Mouse (Mus musculus): ENCODE data around the gene Klhl32. TPM values are rescaled to one million over a fixed set of nuclear protein-coding genes. Genes with fewer than 3 reads are reported as not detected.

Klhl32 gene
- polyA plus RNA-seq, 1 experiment from 2014 or later = 10.5 TPM

- H3K4me2 ChIP-seq (ENCODE audit: low read depth) = no peak overlapping the region
- 68% methylated on average over 2 of the region's 2 CpGs for WGBS
- no peak overlapping the region for H3K27ac ChIP-seq (ENCODE audit: low read depth, low read length)
- no peaks in the 10 kb centered on the region for H3K36me3 ChIP-seq (ENCODE audit: control insufficient read depth, insufficient read depth, low read length)
- no peaks in the 10 kb centered on the region for H3K4me1 ChIP-seq (ENCODE audit: control insufficient read depth, insufficient read depth, low read length)
- no peak for DNase-seq (ENCODE audit: low spot score)
- ATAC-seq (ENCODE audit: insufficient read depth, low FRiP score, low TSS enrichment) = no peak
- H3K27me3 ChIP-seq (ENCODE audit: control insufficient read depth, insufficient read depth, low read length) = no peaks in the 10 kb centered on the region
- no peaks in the 10 kb centered on the region for H3K9me3 ChIP-seq (ENCODE audit: control insufficient read depth, low read length)
- no peak overlapping the region for H3K9ac ChIP-seq (ENCODE audit: low read length)
- H3K4me3 ChIP-seq (ENCODE audit: low read depth, low read length) = no peak overlapping the region
Observed at GRCm38 (mm10) chr4:24801343-24801742, 49.6 kb downstream of the Klhl32 start.

DNA sequence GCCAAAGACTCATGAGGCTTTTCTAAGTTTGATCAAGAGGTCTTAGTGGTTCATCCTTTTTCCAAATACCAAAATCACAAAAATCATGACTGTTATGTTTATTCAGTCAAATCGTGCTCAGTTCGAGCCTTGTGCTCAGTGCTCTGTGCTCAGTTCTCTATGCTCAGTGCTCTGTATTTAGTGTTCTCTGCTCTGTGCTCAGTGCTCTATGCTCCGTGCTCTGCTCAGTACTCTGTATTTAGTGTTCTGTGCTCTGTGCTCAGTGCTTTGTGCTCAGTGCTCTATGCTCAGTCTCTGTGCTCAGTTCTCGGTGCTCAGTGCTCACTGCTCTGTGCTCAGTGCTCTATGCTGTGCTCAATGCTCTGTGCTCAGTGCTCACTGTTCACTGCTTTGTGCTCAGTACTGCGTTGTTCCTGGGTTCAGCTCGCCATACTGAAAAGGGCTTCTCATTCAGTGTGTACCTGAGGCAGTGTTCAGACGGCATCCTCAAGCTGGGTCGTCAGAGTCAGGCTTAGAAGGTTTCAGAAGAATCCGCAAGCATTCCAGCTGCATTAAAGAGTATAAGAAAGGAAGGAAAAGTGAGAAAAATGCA, 50.5 kb downstream of the Klhl32 start:
- Histone ChIP-seq H3K9me3 (ENCODE audit: control insufficient read depth, low read length) (no peaks in the 10 kb centered on the region), H3K27me3 (ENCODE audit: control insufficient read depth, insufficient read depth, low read length) (no peaks in the 10 kb centered on the region), H3K4me2 (ENCODE audit: low read depth) (no peak overlapping the region), H3K4me3 (ENCODE audit: low read depth, low read length) (no peak overlapping the region), H3K9ac (ENCODE audit: low read length) (no peak overlapping the region), H3K27ac (ENCODE audit: low read depth, low read length) (no peak overlapping the region), H3K36me3 (ENCODE audit: control insufficient read depth, insufficient read depth, low read length) (no peaks in the 10 kb centered on the region), H3K4me1 (ENCODE audit: control insufficient read depth, insufficient read depth, low read length) (no peaks in the 10 kb centered on the region)
- DNase-seq (ENCODE audit: low spot score) = no peak
- no peak for ATAC-seq (ENCODE audit: insufficient read depth, low FRiP score, low TSS enrichment)
- 91% methylated on average over 9 of the region's 9 CpGs for WGBS

DNA sequence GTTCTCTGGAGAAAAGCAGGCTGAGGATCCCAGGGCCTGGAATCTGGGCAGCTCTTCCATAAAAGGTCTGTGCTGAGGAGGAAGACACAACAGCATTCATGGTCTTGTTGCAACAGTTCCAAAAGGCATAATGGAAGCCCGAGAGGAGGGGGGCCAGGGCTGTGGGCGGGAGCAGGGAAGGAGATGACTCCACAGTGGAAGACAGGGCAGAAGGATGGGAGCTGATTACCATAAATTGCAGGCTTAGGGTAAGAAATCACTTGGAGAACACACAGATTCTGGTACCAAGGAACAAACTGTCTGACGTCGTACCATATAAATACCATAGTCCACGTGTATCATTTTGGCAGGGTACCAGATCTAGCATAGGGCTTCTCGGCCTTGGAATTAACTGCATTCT, 51.9 kb downstream of the Klhl32 start:
- Histone ChIP-seq H3K4me3 (ENCODE audit: low read depth, low read length) (no peak overlapping the region), H3K27ac (ENCODE audit: low read depth, low read length) (no peak overlapping the region), H3K9ac (ENCODE audit: low read length) (no peak overlapping the region), H3K27me3 (ENCODE audit: control insufficient read depth, insufficient read depth, low read length) (no peaks in the 10 kb centered on the region), H3K4me1 (ENCODE audit: control insufficient read depth, insufficient read depth, low read length) (no peaks in the 10 kb centered on the region), H3K36me3 (ENCODE audit: control insufficient read depth, insufficient read depth, low read length) (no peaks in the 10 kb centered on the region), H3K4me2 (ENCODE audit: low read depth) (no peak overlapping the region), H3K9me3 (ENCODE audit: control insufficient read depth, low read length) (no peaks in the 10 kb centered on the region)
- no peak for ATAC-seq (ENCODE audit: insufficient read depth, low FRiP score, low TSS enrichment)
- 86% methylated on average over 6 of the region's 6 CpGs for WGBS
- DNase-seq (ENCODE audit: low spot score) = no peak

DNA sequence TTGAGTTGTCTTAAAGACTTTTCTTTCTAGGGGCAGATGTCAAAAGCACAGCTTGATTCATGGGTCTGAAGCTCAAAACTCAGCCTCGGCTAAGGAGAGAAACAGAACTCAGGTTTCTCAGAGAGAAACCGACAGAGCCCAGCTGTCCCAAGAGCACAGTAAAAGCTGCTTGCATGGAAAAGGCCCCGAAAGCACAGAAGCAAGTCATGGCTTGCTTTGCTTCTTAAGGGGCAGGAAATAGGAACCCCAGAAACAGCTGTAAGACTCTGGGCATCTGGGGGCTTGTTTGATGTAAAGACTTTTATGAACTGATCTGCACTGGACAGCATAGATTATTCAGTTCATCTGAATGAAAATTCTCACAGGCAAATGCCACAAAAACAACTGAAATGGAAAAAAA, 53.1 kb downstream of the Klhl32 start:
- ATAC-seq (ENCODE audit: insufficient read depth, low FRiP score, low TSS enrichment) = no peak
- Histone ChIP-seq H3K9me3 (ENCODE audit: control insufficient read depth, low read length) (no peaks in the 10 kb centered on the region), H3K4me2 (ENCODE audit: low read depth) (no peak overlapping the region), H3K9ac (ENCODE audit: low read length) (no peak overlapping the region), H3K27ac (ENCODE audit: low read depth, low read length) (no peak overlapping the region), H3K36me3 (ENCODE audit: control insufficient read depth, insufficient read depth, low read length) (no peaks in the 10 kb centered on the region), H3K27me3 (ENCODE audit: control insufficient read depth, insufficient read depth, low read length) (no peaks in the 10 kb centered on the region), H3K4me1 (ENCODE audit: control insufficient read depth, insufficient read depth, low read length) (no peaks in the 10 kb centered on the region), H3K4me3 (ENCODE audit: low read depth, low read length) (no peak overlapping the region)
- DNase-seq (ENCODE audit: low spot score) = no peak
- 42% methylated on average over 3 of the region's 3 CpGs for WGBS

DNA sequence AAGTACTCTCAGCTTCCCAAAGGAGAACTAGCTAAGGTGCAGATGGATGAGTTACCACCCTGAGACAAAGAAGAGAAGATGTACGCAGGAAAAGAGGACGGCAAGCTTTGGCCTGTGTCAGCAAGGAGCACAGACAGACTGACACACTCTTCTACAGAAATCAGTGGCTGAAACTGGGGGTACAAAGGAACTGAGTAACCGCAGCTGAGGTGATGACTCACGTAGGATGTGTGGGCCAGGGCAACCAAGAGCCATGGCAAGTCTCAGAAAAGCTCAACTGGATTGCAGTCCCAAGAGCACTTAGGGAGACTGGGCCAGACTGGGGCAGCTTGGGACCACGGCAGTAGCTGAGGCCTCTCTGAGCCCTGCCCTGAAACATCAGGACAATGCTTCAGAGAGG, 53.6 kb downstream of the Klhl32 start:
- no peak for DNase-seq (ENCODE audit: low spot score)
- no peaks in the 10 kb centered on the region for H3K36me3 ChIP-seq (ENCODE audit: control insufficient read depth, insufficient read depth, low read length)
- WGBS = 89% methylated on average over 5 of the region's 5 CpGs

DNA sequence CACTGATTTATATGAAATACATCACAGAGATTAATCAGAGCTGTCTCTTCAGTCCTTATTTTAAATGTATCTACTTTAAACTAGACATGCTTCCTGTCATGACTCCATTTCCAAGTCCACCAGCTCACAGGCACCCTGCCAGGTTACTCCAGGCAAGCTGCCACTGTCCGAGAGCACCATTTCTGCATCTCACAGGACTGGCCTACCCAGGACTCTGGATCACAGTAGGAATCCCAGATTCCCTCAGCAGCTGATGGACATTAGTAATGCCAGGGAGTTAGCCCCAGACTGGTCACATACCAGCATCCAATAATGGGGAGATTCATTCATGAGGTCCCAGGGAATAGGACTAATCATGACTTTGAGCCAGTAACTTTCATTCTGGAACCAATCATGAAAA, 54.7 kb downstream of the Klhl32 start:
- Histone ChIP-seq H3K4me1 (ENCODE audit: control insufficient read depth, insufficient read depth, low read length) (no peaks in the 10 kb centered on the region), H3K36me3 (ENCODE audit: control insufficient read depth, insufficient read depth, low read length) (no peaks in the 10 kb centered on the region), H3K4me3 (ENCODE audit: low read depth, low read length) (no peak overlapping the region), H3K9ac (ENCODE audit: low read length) (no peak overlapping the region), H3K27me3 (ENCODE audit: control insufficient read depth, insufficient read depth, low read length) (no peaks in the 10 kb centered on the region), H3K27ac (ENCODE audit: low read depth, low read length) (no peak overlapping the region), H3K4me2 (ENCODE audit: low read depth) (no peak overlapping the region), H3K9me3 (ENCODE audit: control insufficient read depth, low read length) (no peaks in the 10 kb centered on the region)
- DNase-seq (ENCODE audit: low spot score) = no peak
- WGBS = 64% methylated on average over 1 of the region's 1 CpGs
- ATAC-seq (ENCODE audit: insufficient read depth, low FRiP score, low TSS enrichment) = no peak

More for the DNA sequence above, 53.6 kb downstream of the Klhl32 start:
- no peak overlapping the region for H3K27ac ChIP-seq (ENCODE audit: low read depth, low read length)
- H3K4me2 ChIP-seq (ENCODE audit: low read depth) = no peak overlapping the region
- H3K4me1 ChIP-seq (ENCODE audit: control insufficient read depth, insufficient read depth, low read length) = no peaks in the 10 kb centered on the region
- H3K4me3 ChIP-seq (ENCODE audit: low read depth, low read length) = no peak overlapping the region
- H3K9ac ChIP-seq (ENCODE audit: low read length) = no peak overlapping the region
- ATAC-seq (ENCODE audit: insufficient read depth, low FRiP score, low TSS enrichment) = no peak
- H3K9me3 ChIP-seq (ENCODE audit: control insufficient read depth, low read length) = no peaks in the 10 kb centered on the region
- H3K27me3 ChIP-seq (ENCODE audit: control insufficient read depth, insufficient read depth, low read length) = no peaks in the 10 kb centered on the region

- no peak for DNase-seq (ENCODE audit: low spot score)
- Histone ChIP-seq H3K36me3 (ENCODE audit: control insufficient read depth, insufficient read depth, low read length) (no peaks in the 10 kb centered on the region), H3K4me2 (ENCODE audit: low read depth) (no peak overlapping the region), H3K9ac (ENCODE audit: low read length) (no peak overlapping the region), H3K4me3 (ENCODE audit: low read depth, low read length) (no peak overlapping the region), H3K4me1 (ENCODE audit: control insufficient read depth, insufficient read depth, low read length) (no peaks in the 10 kb centered on the region), H3K27ac (ENCODE audit: low read depth, low read length) (no peak overlapping the region), H3K9me3 (ENCODE audit: control insufficient read depth, low read length) (no peaks in the 10 kb centered on the region), H3K27me3 (ENCODE audit: control insufficient read depth, insufficient read depth, low read length) (no peaks in the 10 kb centered on the region)
- ATAC-seq (ENCODE audit: insufficient read depth, low FRiP score, low TSS enrichment) = no peak
- WGBS = 89% methylated on average over 2 of the region's 2 CpGs
Observed at GRCm38 (mm10) chr4:24795180-24795579, 55.7 kb downstream of the Klhl32 start.

- Histone ChIP-seq H3K9me3 (ENCODE audit: control insufficient read depth, low read length) (no peaks in the 10 kb centered on the region), H3K4me2 (ENCODE audit: low read depth) (no peak overlapping the region), H3K27ac (ENCODE audit: low read depth, low read length) (no peak overlapping the region), H3K4me3 (ENCODE audit: low read depth, low read length) (no peak overlapping the region), H3K27me3 (ENCODE audit: control insufficient read depth, insufficient read depth, low read length) (no peaks in the 10 kb centered on the region), H3K4me1 (ENCODE audit: control insufficient read depth, insufficient read depth, low read length) (no peaks in the 10 kb centered on the region), H3K9ac (ENCODE audit: low read length) (no peak overlapping the region), H3K36me3 (ENCODE audit: control insufficient read depth, insufficient read depth, low read length) (no peaks in the 10 kb centered on the region)
- DNase-seq (ENCODE audit: low spot score) = no peak
- 51% methylated on average over 7 of the region's 7 CpGs for WGBS
- ATAC-seq (ENCODE audit: insufficient read depth, low FRiP score, low TSS enrichment) = no peak
Observed at GRCm38 (mm10) chr4:24793726-24794345, 57.1 kb downstream of the Klhl32 start.

- 33% methylated on average over 16 of the region's 16 CpGs for WGBS
- peak; percentile 11 for DNase-seq (ENCODE audit: low spot score)
- H3K4me1 ChIP-seq (ENCODE audit: control insufficient read depth, insufficient read depth, low read length) = no peaks in the 10 kb centered on the region
- no peaks in the 10 kb centered on the region for H3K27me3 ChIP-seq (ENCODE audit: control insufficient read depth, insufficient read depth, low read length)
- no peaks in the 10 kb centered on the region for H3K36me3 ChIP-seq (ENCODE audit: control insufficient read depth, insufficient read depth, low read length)
- H3K9ac ChIP-seq (ENCODE audit: low read length) = no peak overlapping the region
- no peak overlapping the region for H3K4me3 ChIP-seq (ENCODE audit: low read depth, low read length)
- no peaks in the 10 kb centered on the region for H3K9me3 ChIP-seq (ENCODE audit: control insufficient read depth, low read length)
- no peak overlapping the region for H3K27ac ChIP-seq (ENCODE audit: low read depth, low read length)
- 0 out of 2 replicates have a peak, but pooled peaks have one; percentile 27 for ATAC-seq (ENCODE audit: insufficient read depth, low FRiP score, low TSS enrichment)
- no peak overlapping the region for H3K4me2 ChIP-seq (ENCODE audit: low read depth)
Observed at GRCm38 (mm10) chr4:24792416-24792981, 58.4 kb downstream of the Klhl32 start.
